Mouse (Mus musculus): Measurements from ENCODE around the gene Flvcr2. TPM values are rescaled to one million over a fixed set of nuclear protein-coding genes. Genes with fewer than 3 reads are reported as not detected.

The Flvcr2 gene
- polyA plus RNA-seq, 1 experiment: 0.74 TPM

DNA sequence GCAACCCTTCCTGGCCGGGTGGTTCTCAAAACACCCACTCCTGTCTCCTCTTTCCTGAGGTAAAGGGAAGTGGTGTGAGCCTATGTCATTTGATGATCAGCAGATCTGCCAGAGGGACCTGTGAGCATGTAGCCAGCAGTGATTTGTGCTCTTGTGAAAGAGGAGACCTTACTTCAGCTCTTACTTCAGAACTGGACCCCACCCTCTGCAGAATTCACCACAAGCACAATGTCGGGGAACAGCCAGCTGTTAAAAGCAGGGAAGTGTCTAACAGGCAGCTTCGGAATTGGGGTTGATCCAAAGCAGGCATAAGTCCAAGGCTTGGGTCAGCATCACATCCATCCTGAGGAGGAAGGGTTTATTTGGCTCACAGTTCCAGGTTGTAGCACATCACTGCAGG, 25.0 kb downstream of the Flvcr2 start:
- Histone ChIP-seq H3K4me2 (ENCODE audit: low read depth) (no peak overlapping the region), H3K36me3 (ENCODE audit: control insufficient read depth, insufficient read depth) (no peaks in the 10 kb centered on the region), H3K4me3 (no peak overlapping the region), H3K27me3 (ENCODE audit: control insufficient read depth, insufficient read depth, insufficient read length) (peaks cover 15% of the 10 kb centered on the region), H3K79me2 (ENCODE audit: control insufficient read depth, insufficient read depth) (no peaks in the 10 kb centered on the region), H3ac (ENCODE audit: control insufficient read depth, insufficient read length) (no peak overlapping the region)
- TF ChIP-seq MAX (IDR thresholded peaks at IDR 0.05; ENCODE audit: low read depth) (no peak), REST (IDR thresholded peaks at IDR 0.05; ENCODE audit: insufficient read depth, insufficient read length) (no peak), CEBPB (IDR thresholded peaks at IDR 0.05; ENCODE audit: insufficient read depth, poor library complexity, severe bottlenecking) (no peak), SRF (IDR thresholded peaks at IDR 0.05; ENCODE audit: control insufficient read depth, insufficient read length, low read depth) (no peak), POLR2AphosphoS2 (IDR thresholded peaks at IDR 0.05; ENCODE audit: insufficient read length, low read depth) (no peak), TCF3 (IDR thresholded peaks at IDR 0.05; ENCODE audit: insufficient read length, low read depth) (no peak), MYOG (IDR thresholded peaks at IDR 0.05; ENCODE audit: control insufficient read depth in 1 of 3, insufficient read depth in 1 of 3, insufficient read length in 2 of 3, low read depth in 2 of 3) (no peak), MYOD1 (IDR thresholded peaks at IDR 0.05; ENCODE audit: control insufficient read depth in 1 of 3, insufficient read length in 2 of 3, low read depth in 2 of 3) (no peak), POLR2A (IDR thresholded peaks at IDR 0.05; ENCODE audit: insufficient read length, low read depth) (no peak), TCF12 (IDR thresholded peaks at IDR 0.05; ENCODE audit: insufficient read depth, poor library complexity, severe bottlenecking) (no peak), USF1 (IDR thresholded peaks at IDR 0.05; ENCODE audit: low read depth) (no peak), E2F4 (IDR thresholded peaks at IDR 0.05; ENCODE audit: insufficient read depth) (no peak)

DNA sequence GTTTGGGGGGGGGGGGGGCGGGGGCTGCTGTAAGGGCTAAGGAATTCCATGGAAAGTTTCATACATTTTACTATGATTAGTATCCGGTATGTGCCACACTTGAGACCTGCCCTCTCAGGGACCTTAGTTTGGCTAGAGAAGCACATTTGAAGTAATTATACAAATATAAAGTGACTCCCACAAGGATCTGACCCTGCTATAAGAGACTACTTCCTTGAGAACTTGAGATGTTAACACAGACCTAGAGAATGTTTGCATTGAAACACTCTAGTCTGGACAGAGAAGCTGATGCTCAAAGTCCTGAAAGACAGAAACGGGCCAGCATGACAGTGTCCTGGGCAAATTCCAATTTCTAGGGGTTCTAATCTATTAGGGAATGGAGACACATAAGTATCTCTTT, 32.6 kb downstream of the Flvcr2 start:
- no peak for TF ChIP-seq MAX (IDR thresholded peaks at IDR 0.05; ENCODE audit: low read depth)
- TF ChIP-seq MYOD1 (IDR thresholded peaks at IDR 0.05; ENCODE audit: control insufficient read depth in 1 of 3, insufficient read length in 2 of 3, low read depth in 2 of 3): no peak
- TF ChIP-seq MYOG (IDR thresholded peaks at IDR 0.05; ENCODE audit: control insufficient read depth in 1 of 3, insufficient read depth in 1 of 3, insufficient read length in 2 of 3, low read depth in 2 of 3): no peak
- no peak for TF ChIP-seq USF1 (IDR thresholded peaks at IDR 0.05; ENCODE audit: low read depth)
- TF ChIP-seq REST (IDR thresholded peaks at IDR 0.05; ENCODE audit: insufficient read depth, insufficient read length): no peak
- TF ChIP-seq TCF3 (IDR thresholded peaks at IDR 0.05; ENCODE audit: insufficient read length, low read depth): no peak
- TF ChIP-seq CEBPB (IDR thresholded peaks at IDR 0.05; ENCODE audit: insufficient read depth, poor library complexity, severe bottlenecking): no peak
- no peak for TF ChIP-seq POLR2AphosphoS2 (IDR thresholded peaks at IDR 0.05; ENCODE audit: insufficient read length, low read depth)
- TF ChIP-seq SRF (IDR thresholded peaks at IDR 0.05; ENCODE audit: control insufficient read depth, insufficient read length, low read depth): no peak
- H3K4me2 ChIP-seq (ENCODE audit: low read depth): no peak overlapping the region
- H3K79me2 ChIP-seq (ENCODE audit: control insufficient read depth, insufficient read depth): no peaks in the 10 kb centered on the region
- no peaks in the 10 kb centered on the region for H3K27me3 ChIP-seq (ENCODE audit: control insufficient read depth, insufficient read depth, insufficient read length)
- H3K36me3 ChIP-seq (ENCODE audit: control insufficient read depth, insufficient read depth): no peaks in the 10 kb centered on the region
- H3K4me3 ChIP-seq: no peak overlapping the region
- no peak overlapping the region for H3ac ChIP-seq (ENCODE audit: control insufficient read depth, insufficient read length)

DNA sequence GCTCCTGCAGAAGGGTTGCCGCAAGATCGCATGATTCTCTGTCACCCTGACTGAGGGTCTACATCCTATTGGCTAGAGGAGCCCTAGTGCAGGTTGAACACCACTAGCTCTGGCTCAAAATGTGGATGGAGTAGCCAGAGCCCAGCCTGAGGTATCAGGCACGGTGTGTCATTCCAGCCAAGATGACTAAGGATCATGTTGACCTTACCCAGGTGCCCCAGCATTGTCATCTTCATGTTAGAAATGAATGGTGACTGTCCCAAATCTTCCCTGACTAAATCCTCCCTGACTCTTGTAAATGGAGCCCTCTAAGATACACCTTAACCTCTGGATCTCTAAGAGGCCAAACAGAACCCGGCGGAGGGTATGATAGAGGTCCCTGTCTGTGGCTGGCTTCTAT, 33.4 kb downstream of the Flvcr2 start:
- no peaks in the 10 kb centered on the region for H3K79me2 ChIP-seq (ENCODE audit: control insufficient read depth, insufficient read depth)
- H3ac ChIP-seq (ENCODE audit: control insufficient read depth, insufficient read length): no peak overlapping the region
- no peaks in the 10 kb centered on the region for H3K27me3 ChIP-seq (ENCODE audit: control insufficient read depth, insufficient read depth, insufficient read length)
- H3K4me3 ChIP-seq: no peak overlapping the region
- H3K36me3 ChIP-seq (ENCODE audit: control insufficient read depth, insufficient read depth): no peaks in the 10 kb centered on the region
- no peak overlapping the region for H3K4me2 ChIP-seq (ENCODE audit: low read depth)
- TF ChIP-seq CEBPB (IDR thresholded peaks at IDR 0.05; ENCODE audit: insufficient read depth, poor library complexity, severe bottlenecking) (no peak), REST (IDR thresholded peaks at IDR 0.05; ENCODE audit: insufficient read depth, insufficient read length) (no peak), POLR2A (IDR thresholded peaks at IDR 0.05; ENCODE audit: insufficient read length, low read depth) (no peak), MAX (IDR thresholded peaks at IDR 0.05; ENCODE audit: low read depth) (no peak), MYOD1 (IDR thresholded peaks at IDR 0.05; ENCODE audit: control insufficient read depth in 1 of 3, insufficient read length in 2 of 3, low read depth in 2 of 3) (no peak), POLR2AphosphoS2 (IDR thresholded peaks at IDR 0.05; ENCODE audit: insufficient read length, low read depth) (no peak), SRF (IDR thresholded peaks at IDR 0.05; ENCODE audit: control insufficient read depth, insufficient read length, low read depth) (no peak), TCF3 (IDR thresholded peaks at IDR 0.05; ENCODE audit: insufficient read length, low read depth) (no peak), MYOG (IDR thresholded peaks at IDR 0.05; ENCODE audit: control insufficient read depth in 1 of 3, insufficient read depth in 1 of 3, insufficient read length in 2 of 3, low read depth in 2 of 3) (no peak), TCF12 (IDR thresholded peaks at IDR 0.05; ENCODE audit: insufficient read depth, poor library complexity, severe bottlenecking) (no peak), USF1 (IDR thresholded peaks at IDR 0.05; ENCODE audit: low read depth) (no peak), E2F4 (IDR thresholded peaks at IDR 0.05; ENCODE audit: insufficient read depth) (no peak)

- no peak overlapping the region for H3K4me3 ChIP-seq
- H3K27me3 ChIP-seq (ENCODE audit: control insufficient read depth, insufficient read depth, insufficient read length): peaks cover 9% of the 10 kb centered on the region
- H3K36me3 ChIP-seq (ENCODE audit: control insufficient read depth, insufficient read depth): no peaks in the 10 kb centered on the region
- H3ac ChIP-seq (ENCODE audit: control insufficient read depth, insufficient read length): no peak overlapping the region
- H3K4me2 ChIP-seq (ENCODE audit: low read depth): no peak overlapping the region
- TF ChIP-seq SRF (IDR thresholded peaks at IDR 0.05; ENCODE audit: control insufficient read depth, insufficient read length, low read depth) (no peak), MYOD1 (IDR thresholded peaks at IDR 0.05; ENCODE audit: control insufficient read depth in 1 of 3, insufficient read length in 2 of 3, low read depth in 2 of 3) (no peak), USF1 (IDR thresholded peaks at IDR 0.05; ENCODE audit: low read depth) (no peak), REST (IDR thresholded peaks at IDR 0.05; ENCODE audit: insufficient read depth, insufficient read length) (no peak), CEBPB (IDR thresholded peaks at IDR 0.05; ENCODE audit: insufficient read depth, poor library complexity, severe bottlenecking) (no peak), MYOG (IDR thresholded peaks at IDR 0.05; ENCODE audit: control insufficient read depth in 1 of 3, insufficient read depth in 1 of 3, insufficient read length in 2 of 3, low read depth in 2 of 3) (no peak), POLR2AphosphoS2 (IDR thresholded peaks at IDR 0.05; ENCODE audit: insufficient read length, low read depth) (no peak)
- H3K79me2 ChIP-seq (ENCODE audit: control insufficient read depth, insufficient read depth): no peaks in the 10 kb centered on the region
Observed at GRCm38 (mm10) chr12:85781606-85782005, 35.3 kb downstream of the Flvcr2 start.
